Mouse (Mus musculus) brain, embryonic 18.5 days (tissue): Measurements from ENCODE around the gene Ceacam1.
"Not testable (repeated sequence)": the region's sequence is repeated elsewhere in the genome, so short reads cannot be mapped to it uniquely, and the experiment has no call there.

ENCODE experiments used
- DNase-seq: peaks from one replicate; pipeline ENCODE4 v3.0.0-alpha.2; 2012; ENCODE audit warnings: low read depth, low spot score

Gene Ceacam1

GRCm38 (mm10) chr7:25439978-25440815 lies 37.2 kb downstream of the Ceacam1 start:
- no peak for DNase-seq

GRCm38 (mm10) chr7:25439124-25439822 lies 38.1 kb downstream of the Ceacam1 start:
- no peak for DNase-seq

DNA sequence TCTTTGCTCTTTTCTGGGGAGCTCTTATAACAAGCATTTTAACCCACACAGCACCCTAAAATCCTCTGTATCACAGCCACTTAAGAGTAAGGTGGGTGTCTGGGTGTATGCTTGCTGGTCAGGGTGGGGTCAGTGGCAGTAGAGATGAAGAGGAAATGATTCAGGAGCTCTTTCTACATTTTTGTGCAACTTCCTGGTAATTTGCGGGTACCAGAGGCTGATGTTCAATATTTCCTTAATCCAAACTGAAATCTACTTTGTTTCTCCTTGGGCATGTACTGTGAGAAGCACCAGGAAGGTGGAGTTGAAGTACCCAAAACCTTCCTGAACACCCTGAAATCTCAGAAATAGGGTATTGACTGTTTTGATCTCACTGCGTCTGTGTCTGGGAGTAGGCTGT lies 40.7 kb downstream of the Ceacam1 start:
- DNase-seq, result no peak

GRCm38 (mm10) chr7:25436226-25436625 lies 41.2 kb downstream of the Ceacam1 start:
- DNase-seq, result no peak

GRCm38 (mm10) chr7:25435546-25435851 lies 41.9 kb downstream of the Ceacam1 start:
- DNase-seq, result no peak

GRCm38 (mm10) chr7:25434654-25435545 lies 42.5 kb downstream of the Ceacam1 start:
- no peak for DNase-seq

DNA sequence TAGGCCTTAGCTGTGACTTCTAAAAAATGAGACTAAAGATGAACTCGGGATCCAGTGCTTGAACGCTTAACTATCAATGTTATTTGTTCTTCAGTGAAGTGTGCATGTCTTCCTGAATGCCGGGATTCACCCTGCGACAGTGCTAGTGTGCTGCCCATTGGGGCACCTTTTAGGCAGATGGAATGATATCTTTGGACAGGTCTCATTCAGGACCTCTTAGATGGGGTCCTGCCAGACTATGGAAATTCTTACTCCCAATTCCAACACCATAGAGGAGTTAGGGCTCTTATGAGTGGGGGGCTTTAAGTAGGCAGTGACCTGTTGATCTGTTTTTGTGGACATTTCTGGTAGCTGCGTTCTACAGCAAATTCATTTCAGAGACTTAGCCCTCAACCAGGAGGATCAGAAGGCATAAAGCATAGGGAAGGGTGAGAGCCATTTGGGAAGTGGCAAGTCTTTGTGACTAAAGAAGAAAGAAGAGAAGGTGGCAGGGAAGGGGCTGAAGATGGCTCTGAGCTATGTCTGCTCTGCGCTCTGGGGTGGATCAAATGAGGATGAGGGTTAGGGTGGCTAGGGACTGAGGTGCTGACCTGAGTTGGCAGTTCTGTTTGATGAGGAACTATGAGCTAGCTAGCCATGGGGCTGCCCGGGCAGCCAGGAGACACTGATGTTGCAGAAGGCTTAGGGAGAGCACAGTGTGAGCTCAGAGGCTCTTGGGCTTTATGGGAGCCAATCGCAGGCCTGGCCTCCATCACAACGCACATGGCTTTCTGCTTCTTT lies 43.4 kb downstream of the Ceacam1 start:
- no peak for DNase-seq

DNA sequence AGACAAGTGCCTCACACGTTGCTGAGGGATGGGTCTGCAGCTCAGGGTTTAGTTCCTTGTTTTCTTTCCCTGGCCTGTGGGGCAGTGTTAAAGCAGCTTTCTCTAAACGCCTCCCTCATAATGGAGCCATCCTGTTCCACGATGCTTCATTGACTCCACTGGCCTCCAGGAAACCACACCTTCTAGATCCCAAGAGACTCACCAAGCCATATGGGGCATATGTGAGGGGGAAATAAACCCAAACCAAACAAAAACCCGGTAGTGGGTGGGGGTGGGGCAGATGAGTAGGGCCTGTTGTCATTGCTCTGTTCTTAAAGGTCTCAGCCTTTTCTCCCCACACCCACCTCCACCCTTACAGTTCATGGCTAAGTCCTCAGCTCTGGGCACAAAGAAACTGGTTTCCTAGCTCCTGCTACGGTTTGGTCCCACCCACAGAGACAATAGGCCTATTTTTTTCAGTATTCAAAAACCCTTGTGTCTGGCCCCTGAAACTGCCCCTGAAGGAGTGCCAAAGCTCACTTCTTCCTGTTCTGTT lies 44.3 kb downstream of the Ceacam1 start:
- no peak for DNase-seq

DNA sequence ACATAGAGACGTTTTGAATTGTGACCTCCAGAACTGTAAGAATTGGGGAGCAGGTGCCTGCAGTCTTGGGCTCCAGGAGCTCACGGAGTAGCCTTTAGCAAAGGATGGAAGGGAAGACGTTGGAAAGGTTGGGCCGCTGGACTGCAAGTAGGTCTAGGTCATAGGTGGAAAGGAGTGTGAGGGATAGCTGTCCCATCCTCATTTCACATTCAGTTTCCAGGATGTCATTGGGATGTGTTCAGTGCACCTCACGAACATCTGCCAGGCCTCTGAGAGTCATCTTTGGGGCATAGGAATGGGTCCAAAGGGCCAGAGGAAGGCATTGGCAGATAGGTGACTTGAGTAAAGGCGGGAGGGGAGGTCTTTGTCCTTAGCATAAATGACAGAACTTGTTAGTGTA lies 45.0 kb downstream of the Ceacam1 start:
- DNase-seq, result no peak

GRCm38 (mm10) chr7:25429886-25430784 lies 47.3 kb downstream of the Ceacam1 start:
- DNase-seq, result no peak

GRCm38 (mm10) chr7:25428321-25428720 lies 49.1 kb downstream of the Ceacam1 start:
- no peak for DNase-seq

DNA sequence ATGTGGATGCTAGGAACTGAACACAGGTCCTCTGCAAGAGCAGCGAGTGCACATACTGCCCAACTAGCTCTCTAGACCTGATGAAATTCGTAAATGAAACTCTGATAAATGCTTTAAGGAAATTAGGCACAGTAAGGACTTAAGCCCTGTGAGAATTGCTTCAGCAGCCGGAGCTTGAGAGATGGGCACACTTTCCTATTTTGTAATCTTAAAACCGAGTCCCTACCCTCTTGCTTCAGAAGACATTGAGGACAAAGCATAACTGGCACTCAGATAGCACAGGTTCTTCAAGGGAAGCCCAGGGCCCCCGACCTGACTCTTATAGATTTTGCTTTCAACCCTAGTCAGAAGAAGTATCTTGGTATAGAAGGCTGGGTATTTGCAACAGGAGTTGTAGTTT lies 50.3 kb downstream of the Ceacam1 start:
- DNase-seq, result no peak

DNA sequence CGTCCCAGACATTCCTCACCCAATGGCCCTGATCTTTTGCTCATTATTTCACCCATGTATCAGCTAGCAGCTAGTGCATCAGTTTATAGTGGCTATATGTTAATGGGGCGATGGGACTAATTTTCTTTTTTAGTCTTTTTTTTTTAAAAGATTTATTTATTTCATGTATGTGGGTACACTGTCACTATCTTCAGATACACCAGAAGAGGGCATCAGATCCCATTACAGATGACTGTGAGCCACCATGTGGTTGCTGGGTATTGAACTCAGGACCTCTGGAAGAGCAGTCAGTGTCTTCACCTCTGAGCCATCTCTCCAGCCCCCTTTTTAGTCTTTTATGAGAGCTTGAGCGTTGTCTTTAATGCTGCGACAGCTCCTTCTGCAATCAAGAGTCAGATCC lies 51.0 kb downstream of the Ceacam1 start:
- DNase-seq, result not testable (repeated sequence)

- DNase-seq, result peak; percentile 28
Observed at GRCm38 (mm10) chr7:25424429-25424828, 53.0 kb downstream of the Ceacam1 start.

DNA sequence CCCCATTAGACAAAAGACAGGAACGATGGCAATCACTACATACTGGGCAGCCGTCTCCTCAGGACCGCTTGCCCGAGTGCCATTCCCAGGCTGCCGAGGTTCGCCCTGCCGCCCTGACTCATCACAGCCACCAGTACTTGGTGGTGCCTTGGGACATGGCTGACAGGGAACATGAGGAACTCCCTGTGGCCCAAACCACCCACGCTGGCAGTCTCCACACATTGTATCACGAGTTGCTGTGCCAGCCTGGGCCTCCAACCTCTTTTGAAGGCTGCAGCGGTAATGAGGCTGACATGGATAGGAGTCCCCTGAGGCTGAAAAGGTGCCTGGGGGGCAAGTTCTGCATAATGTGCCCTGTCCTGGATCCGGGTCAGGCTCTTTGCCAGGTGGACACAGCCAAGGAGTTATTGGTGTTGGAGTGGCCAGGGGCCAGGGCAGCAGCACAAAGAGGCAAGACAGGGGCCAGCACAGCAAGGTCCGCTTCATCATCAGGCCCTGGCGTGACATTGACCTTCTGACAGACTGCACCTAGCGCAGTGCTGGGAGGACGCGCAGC lies 55.0 kb downstream of the Ceacam1 start:
- no peak for DNase-seq

GRCm38 (mm10) chr7:25419943-25420342 lies 57.5 kb downstream of the Ceacam1 start:
- DNase-seq, result no peak

DNA sequence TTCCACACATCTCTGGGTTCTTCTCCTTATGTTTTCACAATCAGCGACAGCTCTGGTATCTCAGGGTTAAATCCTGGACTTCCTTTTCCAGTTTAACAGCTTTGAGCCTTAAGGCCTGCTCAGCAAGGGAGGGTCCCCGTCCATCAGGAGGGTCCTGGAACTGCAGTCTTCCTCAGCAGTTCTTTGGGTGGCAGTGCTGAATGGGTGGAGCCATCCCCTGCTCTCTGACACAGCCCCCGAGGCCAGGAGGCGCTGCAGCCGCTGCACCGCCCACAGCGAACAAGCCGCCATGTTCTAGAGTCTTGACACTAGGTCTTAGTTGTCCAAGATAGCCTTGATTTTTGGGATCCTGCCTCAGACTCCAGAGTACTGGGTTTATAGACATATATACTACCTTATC lies 57.9 kb downstream of the Ceacam1 start:
- DNase-seq, result no peak

DNA sequence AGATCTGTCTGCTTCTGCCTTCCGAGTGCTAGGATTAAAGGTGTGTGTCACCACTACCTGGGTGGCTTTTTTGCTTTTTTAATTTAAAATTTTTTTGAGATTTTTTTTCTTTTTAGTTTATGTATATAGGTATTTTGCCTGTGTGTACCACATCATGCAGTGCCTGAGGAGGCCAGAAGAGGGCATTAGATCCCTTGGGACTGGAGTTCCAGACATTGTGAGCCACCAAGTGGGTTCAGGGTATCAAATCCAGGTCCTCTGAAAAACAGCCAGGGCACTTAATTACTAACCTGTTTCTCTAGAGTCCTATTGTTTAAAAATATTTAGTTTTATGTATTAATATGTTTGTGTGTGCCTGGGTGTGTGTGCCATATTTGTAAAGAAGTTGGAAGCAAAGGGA lies 59.8 kb downstream of the Ceacam1 start:
- DNase-seq, result no peak

DNA sequence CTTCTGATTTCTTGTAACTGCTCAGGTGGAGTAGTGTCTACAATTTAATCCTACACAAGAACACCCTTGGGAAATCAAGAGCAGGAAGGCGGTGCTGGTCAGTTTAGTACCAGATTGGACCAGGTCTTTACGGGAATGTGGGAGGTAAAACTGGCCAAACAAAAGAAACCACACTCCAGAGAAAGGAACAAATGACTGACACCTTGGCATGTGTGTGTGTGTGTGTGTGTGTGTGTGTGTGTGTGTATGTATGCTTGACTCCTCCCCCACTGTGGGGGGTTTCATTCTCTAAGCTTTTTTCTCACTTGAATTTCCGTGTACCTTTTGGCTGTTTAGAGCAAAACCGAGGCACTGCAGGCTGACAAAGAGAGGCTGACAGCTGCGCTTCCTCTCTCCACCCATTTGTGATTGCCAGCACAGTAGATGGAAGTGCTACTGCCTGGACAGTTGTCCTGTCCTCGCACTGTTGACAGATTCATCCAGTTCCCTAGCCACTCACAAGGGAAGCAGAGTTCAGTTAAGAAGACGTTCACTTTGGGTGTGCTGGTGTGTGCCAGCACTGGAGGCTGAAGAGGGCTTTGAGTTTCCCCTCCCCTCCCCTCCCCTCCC lies 64.5 kb downstream of the Ceacam1 start, which contains the start of gene Cxcl17:
Gene Cxcl17, minus strand, starts transcription at position 54 of the 609 bp plus-strand sequence.
- no peak for DNase-seq
